Mouse (Mus musculus) liver, adult 2 months (tissue): Measurements from ENCODE around the gene Ranbp9. TPM values are rescaled to one million over a fixed set of nuclear protein-coding genes. Genes with fewer than 3 reads are reported as not detected.
A peak's percentile ranks its signal among the peaks of the same experiment; 100 is the strongest.

ENCODE experiments used
- DNase-seq: peaks from one replicate; pipeline ENCODE4 v3.0.0-alpha.2; 2011; ENCODE audit warnings: low read depth, low spot score; ENCODE audit errors: extremely low read depth
- H3K27ac ChIP-seq: fragments of 200-500 bp; replicated peaks from 2 replicates; pipeline ENCODE4 v1.5.1; 2012; ENCODE audit warnings: low read depth, mild to moderate bottlenecking, control low read depth, inconsistent platforms, low read length; ENCODE audit not compliant: insufficient read depth
- H3K27me3 ChIP-seq: fragments of 200-500 bp; 2 replicates; pipeline ENCODE4 v1.6.1; 2012; ENCODE audit warnings: mild to moderate bottlenecking, moderate library complexity, low read length, inconsistent platforms; ENCODE audit not compliant: control insufficient read depth, insufficient read depth
- H3K36me3 ChIP-seq: fragments of 200-500 bp; 2 replicates; pipeline ENCODE4 v1.6.1; 2012; ENCODE audit warnings: low read length, inconsistent platforms; ENCODE audit not compliant: control insufficient read depth, insufficient read depth
- H3K4me1 ChIP-seq: fragments of 200-500 bp; 2 replicates; pipeline ENCODE4 v1.6.1; 2011; ENCODE audit warnings: low read length; ENCODE audit not compliant: control insufficient read depth, insufficient read depth
- H3K4me3 ChIP-seq: fragments of 200-500 bp; 2 replicates; pipeline ENCODE4 v1.5.1; 2011; ENCODE audit warnings: low read depth, mild to moderate bottlenecking, control low read depth, low read length, moderate library complexity; ENCODE audit not compliant: insufficient read depth
- H3K79me2 ChIP-seq: fragments of 200-500 bp; 2 replicates; pipeline ENCODE4 v1.6.1; 2012; ENCODE audit warnings: inconsistent platforms, mild to moderate bottlenecking, low read length, moderate library complexity; ENCODE audit not compliant: control insufficient read depth, insufficient read depth
- H3K9ac ChIP-seq: fragments of 200-500 bp; 2 replicates; pipeline ENCODE4 v1.6.1; 2012; ENCODE audit warnings: low read depth, mild to moderate bottlenecking, control low read depth, inconsistent platforms, low read length
- CTCF ChIP-seq: fragments of 200-500 bp; IDR thresholded peaks from 2 replicates; pipeline ENCODE4 v1.5.1; 2011; ENCODE audit warnings: low read depth, low read length, control low read depth
- POLR2A ChIP-seq: fragments of 200-500 bp; IDR thresholded peaks from 2 replicates; pipeline ENCODE4 v1.6.1; 2011; ENCODE audit warnings: low read length, control low read depth; ENCODE audit not compliant: insufficient read depth; ENCODE audit errors: extremely low read depth
- WGBS: fragments of 180-500 bp; shearing (Covaris S2); methylation state at CpG from one replicate; pipeline ENCODE4 v1.1.7; 2018; 5-methylcytosine and 5-hydroxymethylcytosine counted together
- polyA plus RNA-seq: library from polyadenylated mRNA; depleted of rRNA; stranded (reverse); fragments of >200 nt; gene quantifications from 2 replicates; pipeline ENCODE4 v1.2.3, GENCODE M21; 2012
- total RNA-seq: library from RNA; depleted of rRNA; stranded (reverse); fragments of >200 nt; gene quantifications from 2 replicates; pipeline ENCODE4 v1.2.3, GENCODE M21; 2014

Ranbp9 gene
- total and polyA plus RNA-seq, 2 experiments: 17.8 to 27.8 TPM

DNA sequence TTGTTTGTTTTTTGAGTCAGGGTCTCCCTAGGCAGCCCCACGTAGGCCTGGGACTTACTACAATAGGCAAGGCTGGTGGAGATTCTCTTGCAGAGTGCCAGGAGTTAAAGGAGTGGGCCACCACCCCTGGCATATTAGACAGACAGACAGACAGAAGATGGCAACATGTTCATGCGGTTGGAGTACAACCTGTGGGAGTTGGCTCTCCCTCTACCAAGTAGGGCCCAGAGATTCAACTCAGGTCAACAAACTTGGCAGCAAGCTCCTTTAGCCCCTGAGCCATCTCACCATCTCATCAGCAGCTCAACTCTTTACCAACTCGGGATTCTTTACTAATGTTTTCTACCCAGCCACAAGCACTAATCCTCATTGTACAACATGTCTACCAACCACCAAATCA lies 30.4 kb downstream of the Ranbp9 start:
- DNase-seq: peak; percentile 64
- WGBS: 63% methylated on average over 3 of the region's 3 CpGs

DNA sequence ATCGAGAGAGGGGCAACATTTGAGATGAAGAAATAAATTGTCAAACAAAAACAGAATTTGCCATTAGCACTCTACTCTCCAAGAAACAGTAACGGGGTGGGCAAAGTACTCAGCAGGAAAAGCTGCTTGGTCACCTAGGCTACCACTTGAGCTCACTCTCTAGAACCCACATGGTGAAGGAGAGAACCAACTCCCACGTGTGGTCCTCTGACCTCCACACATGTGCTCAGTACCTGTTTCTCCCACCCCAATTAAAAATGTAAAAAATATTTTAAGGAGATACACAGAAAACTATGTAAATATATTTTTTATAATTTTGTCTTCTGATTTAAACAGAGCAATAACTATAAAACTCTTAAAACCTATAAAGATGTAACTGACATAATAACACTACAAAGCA lies 33.4 kb downstream of the Ranbp9 start:
- DNase-seq: no peak
- Histone ChIP-seq H3K9ac (no peak overlapping the region), H3K27ac (no peak overlapping the region), H3K4me1 (peaks cover 23% of the 10 kb centered on the region), H3K27me3 (no peaks in the 10 kb centered on the region), H3K79me2 (peaks cover 25% of the 10 kb centered on the region), H3K4me3 (no peak overlapping the region), H3K36me3 (no peaks in the 10 kb centered on the region)
- TF ChIP-seq CTCF: no peak
- no peak for TF ChIP-seq POLR2A
- WGBS: 90% methylated on average over 3 of the region's 3 CpGs

More for the DNA sequence above, 30.4 kb downstream of the Ranbp9 start:
- no peaks in the 10 kb centered on the region for H3K36me3 ChIP-seq
- H3K79me2 ChIP-seq: peaks cover 37% of the 10 kb centered on the region
- H3K27ac ChIP-seq: peak overlapping the region; percentile 61
- TF ChIP-seq POLR2A: no peak
- no peak for TF ChIP-seq CTCF
- H3K9ac ChIP-seq: no peak overlapping the region
- peaks cover 28% of the 10 kb centered on the region for H3K4me1 ChIP-seq
- H3K4me3 ChIP-seq: no peak overlapping the region
- no peaks in the 10 kb centered on the region for H3K27me3 ChIP-seq

DNA sequence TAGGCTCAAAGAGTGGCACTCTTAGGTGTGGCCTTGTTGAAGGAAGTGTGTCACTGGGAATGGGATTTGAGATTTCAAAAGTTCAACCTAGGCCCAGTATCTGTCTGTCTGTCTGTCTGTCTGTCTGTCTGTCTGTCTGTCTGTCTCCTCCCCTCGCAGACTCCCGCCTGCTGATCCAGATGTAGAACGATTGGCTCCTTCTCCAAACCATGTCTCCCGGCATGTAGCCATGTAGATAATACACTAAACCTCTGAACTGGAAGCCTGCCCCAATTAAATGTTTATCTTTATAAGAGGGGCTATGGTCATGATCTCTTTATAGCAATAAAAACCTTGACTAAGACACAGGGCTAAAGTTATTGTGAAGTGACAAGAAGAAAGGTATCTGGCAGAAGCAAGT lies 35.3 kb downstream of the Ranbp9 start:
- TF ChIP-seq POLR2A (no peak), CTCF (no peak)
- H3K4me1 ChIP-seq: peaks cover 23% of the 10 kb centered on the region
- no peaks in the 10 kb centered on the region for H3K27me3 ChIP-seq
- peaks cover 23% of the 10 kb centered on the region for H3K79me2 ChIP-seq
- H3K4me3 ChIP-seq: no peak overlapping the region
- 0 out of 2 replicates have a peak overlapping the region, but pooled peaks have one; percentile 6 for H3K27ac ChIP-seq
- WGBS: 71% methylated on average over 4 of the region's 4 CpGs
- no peaks in the 10 kb centered on the region for H3K36me3 ChIP-seq
- DNase-seq: no peak
- H3K9ac ChIP-seq: no peak overlapping the region

DNA sequence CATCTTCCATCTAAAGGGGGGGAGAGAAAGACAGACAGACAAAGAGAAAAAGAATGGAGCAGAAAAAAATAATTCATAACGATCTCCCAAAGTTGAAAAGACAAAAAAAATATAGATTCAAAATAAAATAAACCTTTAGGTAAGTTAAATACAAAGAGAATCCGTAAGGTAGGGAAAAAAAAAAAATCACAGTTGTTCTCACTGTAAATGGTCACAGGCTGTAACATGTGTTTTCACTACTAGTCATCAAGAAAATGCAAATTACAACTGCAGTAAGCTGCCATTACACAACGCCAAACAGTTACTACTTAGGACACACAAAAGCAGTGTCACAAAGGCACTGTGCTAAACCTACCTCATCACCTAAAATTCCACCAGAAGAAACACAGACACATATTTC lies 36.4 kb downstream of the Ranbp9 start:
- TF ChIP-seq POLR2A: no peak
- TF ChIP-seq CTCF: no peak
- Histone ChIP-seq H3K9ac (no peak overlapping the region), H3K4me1 (peaks cover 23% of the 10 kb centered on the region), H3K79me2 (peaks cover 25% of the 10 kb centered on the region), H3K4me3 (no peak overlapping the region), H3K27ac (no peak overlapping the region), H3K36me3 (no peaks in the 10 kb centered on the region), H3K27me3 (no peaks in the 10 kb centered on the region)
- no peak for DNase-seq
- 93% methylated on average over 3 of the region's 3 CpGs for WGBS

DNA sequence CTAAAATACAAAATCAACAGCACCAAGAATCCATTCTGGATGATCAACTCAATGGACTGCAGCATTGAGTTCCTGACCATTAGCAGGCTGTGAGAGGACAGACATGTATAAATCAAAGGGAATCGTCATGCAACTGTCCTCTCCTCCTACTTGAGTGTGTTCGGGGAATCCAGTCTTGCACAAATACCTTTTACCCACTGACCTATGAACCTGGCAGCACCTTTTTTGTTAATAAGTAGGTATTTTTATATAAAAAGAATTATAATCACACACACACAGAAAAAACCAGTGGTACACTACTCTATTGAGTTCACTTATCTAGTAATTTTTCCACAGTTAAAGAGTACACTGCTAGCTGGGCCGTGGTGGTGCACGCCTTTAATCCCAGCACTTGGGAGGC lies 37.4 kb downstream of the Ranbp9 start:
- H3K4me1 ChIP-seq: peaks cover 23% of the 10 kb centered on the region
- peak; percentile 77 for DNase-seq
- H3K27me3 ChIP-seq: no peaks in the 10 kb centered on the region
- H3K36me3 ChIP-seq: no peaks in the 10 kb centered on the region
- H3K9ac ChIP-seq: no peak overlapping the region
- H3K4me3 ChIP-seq: no peak overlapping the region
- peaks cover 32% of the 10 kb centered on the region for H3K79me2 ChIP-seq
- TF ChIP-seq POLR2A: no peak
- TF ChIP-seq CTCF: no peak
- H3K27ac ChIP-seq: peak overlapping the region; percentile 71
- WGBS: 53% methylated on average over 4 of the region's 4 CpGs

DNA sequence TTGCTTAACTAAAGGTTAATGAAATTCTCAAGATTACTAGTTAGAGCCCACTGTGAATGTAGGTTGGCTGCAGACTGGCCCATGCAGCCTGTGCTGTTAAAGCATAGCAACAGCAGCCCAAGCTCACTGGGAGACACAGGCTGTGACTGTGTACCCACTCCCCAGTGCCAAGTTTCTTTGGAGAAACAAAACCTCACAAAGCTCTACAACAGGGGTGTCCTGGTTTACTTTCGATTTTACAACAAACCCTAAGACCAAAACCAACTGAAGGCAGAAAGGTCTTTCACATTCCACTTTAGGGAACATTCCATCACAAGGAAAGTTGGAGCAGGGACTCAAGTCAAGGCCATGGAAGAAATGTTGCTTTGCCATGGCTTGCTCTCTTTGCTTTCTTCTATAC lies 38.5 kb downstream of the Ranbp9 start:
- no peak for TF ChIP-seq POLR2A
- TF ChIP-seq CTCF: no peak

More for the DNA sequence above, 38.5 kb downstream of the Ranbp9 start:
- Histone ChIP-seq H3K27ac (peak overlapping the region; percentile 0; the same call in 1 of the 2 replicates), H3K9ac (no peak overlapping the region), H3K27me3 (no peaks in the 10 kb centered on the region), H3K4me1 (peaks cover 22% of the 10 kb centered on the region), H3K36me3 (no peaks in the 10 kb centered on the region), H3K79me2 (peaks cover 32% of the 10 kb centered on the region), H3K4me3 (no peak overlapping the region)
- WGBS: 40% methylated on average over 1 of the region's 1 CpGs
- DNase-seq: peak; percentile 58
